Mouse (Mus musculus): Measurements from ENCODE around the gene Olfr583. TPM values are rescaled to one million over a fixed set of nuclear protein-coding genes. Genes with fewer than 3 reads are reported as not detected.

The Olfr583 gene
- total RNA-seq (2021) = not detected

DNA sequence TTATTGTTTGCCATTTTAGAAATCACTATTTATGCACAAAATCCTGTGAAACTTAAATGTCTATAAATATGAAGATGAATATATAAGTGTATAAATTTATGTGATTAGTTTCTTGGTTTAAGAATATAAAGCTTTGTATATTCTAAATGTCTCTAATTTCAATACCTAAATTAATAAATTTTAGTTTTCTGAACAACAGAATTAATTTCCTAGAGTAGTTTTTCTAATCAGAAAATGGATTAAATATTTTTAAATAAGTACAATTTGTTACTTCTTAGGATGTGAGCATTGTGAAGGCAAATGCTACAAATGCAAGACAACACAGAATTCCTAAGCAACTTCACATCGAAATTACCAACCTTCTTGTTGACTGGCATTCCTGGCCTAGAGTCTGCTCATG, at the start of gene Olfr583:
Olfr583 (plus strand) TSS at position 301 of the 400 bp plus-strand sequence.
- intact Hi-C loops (cut with DNase I) = loop anchor here (5.0 kb wide), 1 partner anchor 194 kb away; the partner anchor contains the start of gene Olfr566

DNA sequence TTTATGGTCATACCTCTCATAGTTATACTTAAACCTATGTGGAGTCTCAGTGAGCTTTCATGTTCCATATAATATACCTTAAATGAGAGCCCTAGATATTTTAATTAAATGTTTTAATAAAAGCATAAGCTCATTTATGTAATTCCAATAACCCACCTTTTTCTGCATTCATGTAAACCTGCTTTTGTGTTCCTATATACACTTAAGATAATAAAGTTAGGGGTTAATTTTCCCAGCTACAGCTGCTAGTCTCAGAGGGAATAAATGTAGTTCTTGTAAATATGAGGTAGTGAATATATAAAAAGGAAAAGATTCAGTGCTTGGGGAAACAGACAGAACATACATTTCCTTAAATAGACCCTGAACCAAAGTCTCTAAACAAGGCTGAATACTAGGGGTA, 13.4 kb upstream of the Olfr583 start, which contains the start of gene Olfr582:
Olfr582 (plus strand) TSS at position 301 of the 400 bp plus-strand sequence.
- intact Hi-C loops (cut with DNase I) = no loop called here
- no peak for DNase-seq (ENCODE audit: low spot score in 2 of 2)

More for the DNA sequence above, at the start of gene Olfr583:
- DNase-seq (ENCODE audit: low spot score in 2 of 2) = no peak

DNA sequence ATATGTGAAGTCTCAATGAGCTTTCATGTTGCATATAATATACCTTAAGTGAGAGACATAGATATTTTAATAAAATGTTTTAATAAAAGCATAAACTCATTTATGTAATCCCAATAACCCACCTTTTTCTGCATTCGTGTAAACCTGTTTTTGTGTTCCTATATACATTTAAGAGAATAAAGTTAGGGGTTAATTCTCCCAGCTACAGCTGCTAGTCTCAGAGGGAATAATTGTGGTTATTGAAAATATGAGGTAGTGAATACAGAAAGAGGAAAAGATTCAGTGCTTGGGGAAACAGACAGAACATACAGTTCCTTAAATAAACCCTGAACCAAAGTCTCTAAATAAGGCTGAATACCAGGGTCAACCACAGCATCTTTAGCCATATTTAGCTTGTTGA, 30.5 kb downstream of the Olfr583 start, which contains the start of gene Olfr584:
Olfr584 (plus strand) TSS at position 301 of the 400 bp plus-strand sequence.
- DNase-seq (ENCODE audit: low spot score in 2 of 2) = no peak

DNA sequence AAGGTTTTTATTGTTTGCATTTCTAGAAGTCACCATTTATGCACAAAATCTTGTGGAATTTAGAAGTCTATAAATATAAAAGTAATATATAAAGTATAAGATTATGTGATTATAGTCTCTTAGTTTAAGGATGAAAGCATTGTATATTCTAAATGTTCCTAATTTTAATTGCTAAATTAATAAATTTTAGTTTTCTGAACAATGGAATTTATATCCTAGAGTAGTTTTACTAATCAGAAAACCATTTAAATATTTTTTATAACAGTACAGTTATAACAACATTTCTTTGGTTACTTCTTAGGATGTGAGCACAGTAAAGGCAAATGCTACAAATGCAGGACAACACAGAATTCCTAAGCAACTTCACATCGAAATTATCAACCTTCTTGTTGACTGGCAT, 46.3 kb downstream of the Olfr583 start, which contains the start of gene Olfr585:
Olfr585 (plus strand) TSS at position 301 of the 400 bp plus-strand sequence.
- intact Hi-C loops (cut with DNase I) = no loop called here
- DNase-seq (ENCODE audit: low spot score in 2 of 2) = no peak

More for the DNA sequence above, 30.5 kb downstream of the Olfr583 start, which contains the start of gene Olfr584:
- intact Hi-C loops (cut with DNase I) = no loop called here

Other genes with a start within 250 kb of the Olfr583 start
- gene Olfr564, start 247.8 kb upstream of the Olfr583 start, total RNA-seq (2021) = not detected
- gene Olfr566, start 192.5 kb upstream of the Olfr583 start, total RNA-seq (2021) = not detected
- not detected for gene Olfr568, start 174.2 kb upstream of the Olfr583 start, total RNA-seq (2021)
- not detected for gene Olfr569, start 160.4 kb upstream of the Olfr583 start, total RNA-seq (2021)
- not detected for gene Olfr570, start 156.7 kb upstream of the Olfr583 start, total RNA-seq (2021)
- gene Olfr571, start 133.8 kb upstream of the Olfr583 start, total RNA-seq (2021) = not detected
- gene Olfr572, start 126.9 kb upstream of the Olfr583 start, total RNA-seq (2021) = not detected
- gene Olfr573-ps1, start 108.7 kb upstream of the Olfr583 start, total RNA-seq (2021) = not detected
- not detected for gene Olfr574, start 102.8 kb upstream of the Olfr583 start, total RNA-seq (2021)
- gene Olfr575, start 92.5 kb upstream of the Olfr583 start, total RNA-seq (2021) = not detected
- gene Olfr576, start 88.6 kb upstream of the Olfr583 start, total RNA-seq (2021) = not detected
- not detected for gene Olfr577, start 75.4 kb upstream of the Olfr583 start, total RNA-seq (2021)
- not detected for gene Olfr578, start 62.0 kb upstream of the Olfr583 start, total RNA-seq (2021)
- gene Olfr582, start 13.3 kb upstream of the Olfr583 start, total RNA-seq (2021) = not detected
- gene Olfr584, start 30.6 kb downstream of the Olfr583 start, total RNA-seq (2021) = not detected
- not detected for gene Olfr585, start 46.4 kb downstream of the Olfr583 start, total RNA-seq (2021)
- not detected for gene Olfr586, start 74.3 kb downstream of the Olfr583 start, total RNA-seq (2021)
- not detected for gene Olfr588-ps1, start 89.6 kb downstream of the Olfr583 start, total RNA-seq (2021)
- not detected for gene Olfr589, start 105.1 kb downstream of the Olfr583 start, total RNA-seq (2021)
- not detected for gene Olfr591, start 127.0 kb downstream of the Olfr583 start, total RNA-seq (2021)
- not detected for gene Olfr592, start 133.5 kb downstream of the Olfr583 start, total RNA-seq (2021)
- not detected for gene Olfr593, start 160.6 kb downstream of the Olfr583 start, total RNA-seq (2021)
- gene Olfr594, start 165.7 kb downstream of the Olfr583 start, total RNA-seq (2021) = not detected
- gene Usp17ld, start 201.2 kb downstream of the Olfr583 start, total RNA-seq (2021) = not detected

Measured in left cerebral cortex, postnatal 36 days (tissue).